ENCODE assay signal across 8 mouse cellular contexts in genomic region chr19:28989515-28989914, GRCm38 (mm10). TPM values are rescaled to one million over a fixed set of nuclear protein-coding genes. Genes with fewer than 3 reads are reported as not detected.
A peak's percentile ranks its signal among the peaks of the same experiment; 100 is the strongest.
DNase-seq lines count a peak whose midpoint lies in the region; ATAC-seq and TF ChIP-seq lines count a peak whose summit lies in the region.

No protein-coding gene starts in this region.

- no peak for ATAC-seq in kidney, embryonic 14.5 days (ENCODE audit: low FRiP score, low TSS enrichment)
- no peak for ATAC-seq in hindbrain, embryonic 13.5 days (ENCODE audit: low FRiP score)
- no peak for ATAC-seq in midbrain, embryonic 14.5 days (ENCODE audit: low FRiP score, low TSS enrichment)
- ATAC-seq in megakaryocyte-erythroid progenitor cell, adult 5-6 weeks (replicated peaks; ENCODE audit: low FRiP score, low TSS enrichment, poor library complexity, severe bottlenecking), result no peak

- H3K4me1 ChIP-seq in kidney, embryonic 14.5 days (ENCODE audit: control insufficient read depth, insufficient read depth, low read length), result peaks cover 7% of the 10 kb centered on the region
- H3K4me1 ChIP-seq in bone marrow, adult 2 months (ENCODE audit: control insufficient read depth, insufficient read depth, low read length), result no peaks in the 10 kb centered on the region; the same call in 1 of the 2 replicates
- peaks cover 15% of the 10 kb centered on the region for H3K4me1 ChIP-seq in hindbrain, embryonic 13.5 days (replicated peaks)
- peaks cover 12% of the 10 kb centered on the region for H3K4me1 ChIP-seq in midbrain, embryonic 14.5 days (ENCODE audit: control insufficient read depth, insufficient read depth, low read length)

- H3K27ac ChIP-seq in kidney, embryonic 14.5 days (ENCODE audit: low read depth, low read length), result no peak overlapping the region
- no peak overlapping the region for H3K27ac ChIP-seq in bone marrow, adult 2 months (ENCODE audit: control insufficient read depth, insufficient read depth, low read depth, low read length, poor library complexity)
- no peak overlapping the region for H3K27ac ChIP-seq in hindbrain, embryonic 13.5 days
- H3K27ac ChIP-seq in midbrain, embryonic 14.5 days (replicated peaks; ENCODE audit: low read depth, low read length), result no peak overlapping the region

- no peak for TF ChIP-seq CTCF in bone marrow, adult 2 months (IDR thresholded peaks at IDR 0.05; ENCODE audit: control insufficient read depth, insufficient read depth, low read length)

- H3K9ac ChIP-seq in kidney, embryonic 14.5 days (ENCODE audit: low read depth, low read length), result peak overlapping the region; percentile 74
- peak overlapping the region; percentile 94 for H3K9ac ChIP-seq in hindbrain, embryonic 13.5 days
- H3K9ac ChIP-seq in midbrain, embryonic 14.5 days (replicated peaks; ENCODE audit: low read length), result peak overlapping the region; percentile 91; the same call in 1 of the 2 replicates

- no peak for TF ChIP-seq POLR2A in bone marrow, adult 2 months (IDR thresholded peaks at IDR 0.05; ENCODE audit: borderline replicate concordance, control insufficient read depth, low read depth, low read length)

- peak overlapping the region; percentile 82 for H3K4me3 ChIP-seq in kidney, embryonic 14.5 days (ENCODE audit: low read length)
- H3K4me3 ChIP-seq in bone marrow, adult 2 months (replicated peaks; ENCODE audit: control insufficient read depth, low read depth, low read length), result peak overlapping the region; percentile 95
- H3K4me3 ChIP-seq in hindbrain, embryonic 13.5 days, result peak overlapping the region; percentile 94
- peak overlapping the region; percentile 92 for H3K4me3 ChIP-seq in midbrain, embryonic 14.5 days (replicated peaks; ENCODE audit: low read depth, low read length)

- peak overlapping the region; percentile 52 for H3K4me2 ChIP-seq in kidney, embryonic 14.5 days (replicated peaks; ENCODE audit: low read depth, low read length)
- peak overlapping the region; percentile 64 for H3K4me2 ChIP-seq in hindbrain, embryonic 13.5 days
- peak overlapping the region; percentile 67 for H3K4me2 ChIP-seq in midbrain, embryonic 14.5 days (ENCODE audit: low read length)

- H3K27me3 ChIP-seq in kidney, embryonic 14.5 days (ENCODE audit: control insufficient read depth, insufficient read depth, low read length), result no peaks in the 10 kb centered on the region
- no peaks in the 10 kb centered on the region for H3K27me3 ChIP-seq in hindbrain, embryonic 13.5 days
- H3K27me3 ChIP-seq in midbrain, embryonic 14.5 days (ENCODE audit: control insufficient read depth, insufficient read depth, low read length), result no peaks in the 10 kb centered on the region

- no peak for DNase-seq in kidney, adult 11 months
- DNase-seq in midbrain, embryonic 14.5 days, result no peak
- DNase-seq in thymus, postnatal 14 days, result no peak
- no peak for DNase-seq in frontal cortex, postnatal 25 days (ENCODE audit: low spot score in 2 of 2)

- peaks cover 6% of the 10 kb centered on the region; the same call in 1 of the 2 replicates for H3K36me3 ChIP-seq in kidney, embryonic 14.5 days (ENCODE audit: control insufficient read depth, insufficient read depth, low read length)
- peaks cover 6% of the 10 kb centered on the region; the same call in 1 of the 2 replicates for H3K36me3 ChIP-seq in hindbrain, embryonic 13.5 days
- peaks cover 7% of the 10 kb centered on the region; the same call in 1 of the 2 replicates for H3K36me3 ChIP-seq in midbrain, embryonic 14.5 days (ENCODE audit: control insufficient read depth, insufficient read depth, low read length)

- H3K9me3 ChIP-seq in kidney, embryonic 14.5 days (ENCODE audit: control insufficient read depth, low read length), result no peaks in the 10 kb centered on the region
- no peaks in the 10 kb centered on the region for H3K9me3 ChIP-seq in hindbrain, embryonic 13.5 days
- no peaks in the 10 kb centered on the region for H3K9me3 ChIP-seq in midbrain, embryonic 14.5 days (ENCODE audit: control insufficient read depth, low read length)

- 56% methylated on average over 8 of the region's 8 CpGs for WGBS in kidney, embryonic 14.5 days
- WGBS in bone marrow, adult 2 months, result 47% methylated on average over 8 of the region's 8 CpGs
- WGBS in hindbrain, embryonic 13.5 days, result 71% methylated on average over 8 of the region's 8 CpGs
- 80% methylated on average over 8 of the region's 8 CpGs for WGBS in midbrain, embryonic 14.5 days

RNA-seq across cellular contexts. Expression of gene Cdc37l1, which starts 0.6 kb away (rescaled TPM):
- 30.0 and 47.2 TPM in 2 replicates for polyA plus RNA-seq in kidney, embryonic 14.5 days (2014; fragmentation: Nextera tagmentation; extraction: Ambion mirVana)
- 17.0 and 32.0 TPM in 2 replicates for polyA plus RNA-seq in bone marrow, adult 2 months (2011; ENCODE audit: insufficient read depth, insufficient read length, low replicate concordance, missing spikeins)
- 50.3 and 52.4 TPM in 2 replicates for polyA plus RNA-seq in hindbrain, embryonic 13.5 days (2015; fragmentation: Nextera tagmentation; extraction: Ambion mirVana)
- 54.8 and 62.3 TPM in 2 replicates for polyA plus RNA-seq in midbrain, embryonic 14.5 days (2014; fragmentation: Nextera tagmentation; extraction: Ambion mirVana)
- 38.7 and 48.9 TPM in 2 replicates for total RNA-seq in megakaryocyte-erythroid progenitor cell, adult 5-6 weeks (2014; fragmentation: Nextera tagmentation)
- total RNA-seq in megakaryocyte-erythroid progenitor cell, adult 5-6 weeks (2017), result 37.6 and 40.9 TPM in 2 replicates

RNA-seq across cellular contexts. Expression of gene 4430402I18Rik, which starts 21.9 kb away (rescaled TPM):
- polyA plus RNA-seq in kidney, embryonic 14.5 days (2014; fragmentation: Nextera tagmentation; extraction: Ambion mirVana), result 2.8 and 3.0 TPM in 2 replicates
- not detected in 2 replicates for polyA plus RNA-seq in bone marrow, adult 2 months (2011; ENCODE audit: insufficient read depth, insufficient read length, low replicate concordance, missing spikeins)
- 0.65 and 0.89 TPM in 2 replicates for polyA plus RNA-seq in hindbrain, embryonic 13.5 days (2015; fragmentation: Nextera tagmentation; extraction: Ambion mirVana)
- 0.85 and 0.96 TPM in 2 replicates for polyA plus RNA-seq in midbrain, embryonic 14.5 days (2014; fragmentation: Nextera tagmentation; extraction: Ambion mirVana)
- total RNA-seq in megakaryocyte-erythroid progenitor cell, adult 5-6 weeks (2014; fragmentation: Nextera tagmentation), result not detected in 2 replicates
- not detected in 2 replicates for total RNA-seq in megakaryocyte-erythroid progenitor cell, adult 5-6 weeks (2017)

RNA-seq across cellular contexts. Expression of gene Plpp6, which starts 25.8 kb away (rescaled TPM):
- 6.5 and 12.5 TPM in 2 replicates for polyA plus RNA-seq in kidney, embryonic 14.5 days (2014; fragmentation: Nextera tagmentation; extraction: Ambion mirVana)
- 1.6 and 3.5 TPM in 2 replicates for polyA plus RNA-seq in bone marrow, adult 2 months (2011; ENCODE audit: insufficient read depth, insufficient read length, low replicate concordance, missing spikeins)
- 9.1 and 9.7 TPM in 2 replicates for polyA plus RNA-seq in hindbrain, embryonic 13.5 days (2015; fragmentation: Nextera tagmentation; extraction: Ambion mirVana)
- polyA plus RNA-seq in midbrain, embryonic 14.5 days (2014; fragmentation: Nextera tagmentation; extraction: Ambion mirVana), result 14.7 and 17.0 TPM in 2 replicates
- 3.5 and 6.2 TPM in 2 replicates for total RNA-seq in megakaryocyte-erythroid progenitor cell, adult 5-6 weeks (2014; fragmentation: Nextera tagmentation)
- 3.7 and 4.8 TPM in 2 replicates for total RNA-seq in megakaryocyte-erythroid progenitor cell, adult 5-6 weeks (2017)

RNA-seq across cellular contexts. Expression of gene Ak3, which starts 58.2 kb away (rescaled TPM):
- 51.1 and 97.7 TPM in 2 replicates for polyA plus RNA-seq in kidney, embryonic 14.5 days (2014; fragmentation: Nextera tagmentation; extraction: Ambion mirVana)
- polyA plus RNA-seq in bone marrow, adult 2 months (2011; ENCODE audit: insufficient read depth, insufficient read length, low replicate concordance, missing spikeins), result 11.2 and 20.2 TPM in 2 replicates
- 60.7 and 61.6 TPM in 2 replicates for polyA plus RNA-seq in hindbrain, embryonic 13.5 days (2015; fragmentation: Nextera tagmentation; extraction: Ambion mirVana)
- polyA plus RNA-seq in midbrain, embryonic 14.5 days (2014; fragmentation: Nextera tagmentation; extraction: Ambion mirVana), result 55.1 and 79.5 TPM in 2 replicates
- total RNA-seq in megakaryocyte-erythroid progenitor cell, adult 5-6 weeks (2014; fragmentation: Nextera tagmentation), result 93.3 and 99.1 TPM in 2 replicates
- total RNA-seq in megakaryocyte-erythroid progenitor cell, adult 5-6 weeks (2017), result 76.1 and 91.7 TPM in 2 replicates
